Mouse (Mus musculus): ENCODE data around the gene Adgrb2. TPM values are rescaled to one million over a fixed set of nuclear protein-coding genes. Genes with fewer than 3 reads are reported as not detected.

Adgrb2 gene
- total RNA-seq, 2 experiments from 2014 or later, result not detected

DNA sequence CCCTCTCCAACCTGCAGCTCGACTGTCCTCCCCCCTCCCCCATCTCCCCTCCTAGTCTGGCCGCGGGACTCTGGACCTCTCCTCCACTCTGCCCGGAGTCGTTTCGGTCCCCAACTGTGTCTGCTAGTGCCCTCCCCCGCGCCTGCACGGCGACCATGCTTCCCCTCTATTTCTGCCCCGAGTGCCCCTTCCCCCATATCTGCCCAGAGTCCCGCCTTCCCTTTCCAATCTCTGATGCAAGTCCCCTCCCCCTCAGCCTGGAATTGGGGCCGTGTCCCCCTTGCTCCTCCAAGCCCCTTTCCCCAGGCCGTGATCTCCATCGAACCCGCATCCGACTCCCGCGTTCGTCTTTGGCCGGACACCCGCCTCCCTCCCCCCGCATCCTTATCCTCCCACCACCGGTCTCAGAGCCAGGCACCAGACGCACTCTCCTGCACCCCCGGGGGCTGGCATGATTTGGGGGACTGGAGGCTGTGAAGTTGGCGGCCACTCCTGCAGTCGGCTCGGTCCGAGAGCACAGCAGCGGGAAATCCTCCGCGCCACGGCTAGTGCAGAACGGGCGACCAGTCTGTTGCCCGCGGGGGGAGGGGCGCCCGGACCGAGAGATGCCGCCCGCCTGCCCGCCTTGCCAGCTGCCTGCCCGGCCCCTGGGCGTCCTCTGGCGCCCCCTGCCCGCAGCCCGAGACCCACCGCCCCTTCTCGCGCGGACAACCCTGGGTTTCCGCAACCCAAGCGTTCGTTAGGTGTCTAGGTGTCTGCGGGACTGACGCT lies 1.2 kb downstream of the Adgrb2 start:
- ATAC-seq (replicated peaks; ENCODE audit: low FRiP score, poor library complexity, severe bottlenecking), result no peak

DNA sequence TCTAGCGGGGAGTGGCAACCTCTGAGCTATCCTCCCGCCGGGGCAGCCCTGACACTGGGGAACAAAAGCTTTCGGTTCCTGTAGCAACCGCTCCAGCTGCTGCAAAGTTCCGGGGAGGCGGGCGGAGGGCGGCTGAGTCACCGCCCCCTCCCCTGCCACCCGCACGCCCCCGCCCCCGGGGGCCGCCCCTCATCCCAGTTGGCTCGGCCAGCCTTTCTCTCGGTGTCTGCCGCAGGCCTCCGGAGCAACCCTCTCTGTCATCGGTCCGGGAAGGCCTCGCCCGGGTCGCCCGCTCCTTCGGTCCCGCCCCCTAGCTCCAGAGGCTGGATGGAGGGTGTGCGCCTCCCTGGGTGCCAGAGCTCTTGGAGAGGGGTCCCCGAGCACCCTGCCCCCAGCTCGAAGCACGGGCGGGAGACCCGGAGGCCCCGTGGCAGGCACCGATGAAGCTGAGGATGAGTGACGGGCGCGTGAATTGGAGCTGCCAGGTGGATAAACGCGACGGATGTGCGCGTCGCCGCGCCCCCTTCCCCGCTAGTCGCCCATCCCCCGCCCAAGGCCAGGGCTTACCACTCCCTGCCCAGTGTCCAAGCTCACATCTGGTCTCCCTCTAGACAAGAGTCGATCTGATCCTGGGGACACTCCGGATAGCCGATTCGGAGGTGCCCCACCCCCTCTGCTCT lies 3.3 kb downstream of the Adgrb2 start:
- no peak for ATAC-seq (replicated peaks; ENCODE audit: low FRiP score, poor library complexity, severe bottlenecking)

DNA sequence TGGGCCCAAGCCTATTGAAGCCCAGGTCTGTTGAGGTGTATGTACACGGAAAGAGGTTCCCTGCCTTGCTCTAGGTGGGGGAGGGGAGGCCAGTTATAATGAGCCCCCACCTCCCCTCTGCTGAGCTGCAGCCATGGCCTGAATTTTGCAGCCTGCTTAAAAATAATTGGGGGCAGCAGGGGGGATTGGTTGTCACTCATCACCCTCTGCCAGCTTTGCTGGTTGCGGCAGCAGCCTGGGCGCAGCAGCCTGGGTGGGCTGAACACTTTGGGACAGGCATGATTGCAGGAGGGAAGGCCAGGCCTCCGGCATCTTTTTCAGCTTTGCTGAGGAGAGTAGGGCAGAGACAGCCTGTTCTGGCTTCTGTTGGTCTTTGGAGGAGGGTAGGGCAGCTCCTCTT lies 5.3 kb downstream of the Adgrb2 start:
- ATAC-seq (replicated peaks; ENCODE audit: low FRiP score, poor library complexity, severe bottlenecking), result no peak

DNA sequence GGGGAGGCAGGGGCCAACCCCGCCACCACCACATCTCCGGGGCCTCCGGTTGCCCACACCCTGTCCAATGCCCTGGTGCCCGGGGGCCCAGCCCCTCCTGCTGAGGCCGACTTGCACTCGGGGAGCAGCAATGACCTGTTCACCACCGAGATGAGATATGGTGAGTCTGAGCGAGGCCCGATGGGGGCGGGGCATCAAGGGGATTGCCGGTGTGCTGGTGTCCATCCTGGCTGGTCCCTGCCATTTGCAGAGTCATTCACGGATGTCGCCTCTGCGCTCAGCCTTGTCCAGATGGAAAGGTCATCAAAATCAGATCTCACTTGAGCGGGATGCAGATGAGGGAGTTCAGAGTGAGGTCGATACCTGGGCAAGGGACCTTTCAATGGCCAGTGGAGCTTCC lies 8.1 kb downstream of the Adgrb2 start:
- ATAC-seq (replicated peaks; ENCODE audit: low FRiP score, poor library complexity, severe bottlenecking), result no peak

DNA sequence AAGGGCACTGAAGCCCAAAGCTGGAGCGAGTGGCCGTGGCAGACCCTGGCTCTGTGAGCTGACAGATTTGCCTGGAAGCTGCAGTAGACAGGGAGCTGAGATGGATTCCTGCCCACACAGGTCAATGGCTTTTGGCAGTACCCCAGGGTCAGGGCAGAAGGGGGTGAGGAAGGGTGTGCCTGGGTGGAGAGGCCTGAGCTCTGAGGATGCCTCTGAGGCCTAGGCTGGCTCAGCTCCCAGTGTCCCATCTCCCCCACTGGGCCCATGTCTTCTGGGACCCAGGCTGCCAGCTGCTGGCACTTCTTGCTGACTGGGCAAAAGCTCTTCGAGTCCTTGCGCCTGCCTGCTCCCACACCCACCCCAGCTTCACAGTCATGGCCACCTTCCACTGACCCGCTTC lies 8.5 kb downstream of the Adgrb2 start:
- ATAC-seq (replicated peaks; ENCODE audit: low FRiP score, poor library complexity, severe bottlenecking), result no peak

DNA sequence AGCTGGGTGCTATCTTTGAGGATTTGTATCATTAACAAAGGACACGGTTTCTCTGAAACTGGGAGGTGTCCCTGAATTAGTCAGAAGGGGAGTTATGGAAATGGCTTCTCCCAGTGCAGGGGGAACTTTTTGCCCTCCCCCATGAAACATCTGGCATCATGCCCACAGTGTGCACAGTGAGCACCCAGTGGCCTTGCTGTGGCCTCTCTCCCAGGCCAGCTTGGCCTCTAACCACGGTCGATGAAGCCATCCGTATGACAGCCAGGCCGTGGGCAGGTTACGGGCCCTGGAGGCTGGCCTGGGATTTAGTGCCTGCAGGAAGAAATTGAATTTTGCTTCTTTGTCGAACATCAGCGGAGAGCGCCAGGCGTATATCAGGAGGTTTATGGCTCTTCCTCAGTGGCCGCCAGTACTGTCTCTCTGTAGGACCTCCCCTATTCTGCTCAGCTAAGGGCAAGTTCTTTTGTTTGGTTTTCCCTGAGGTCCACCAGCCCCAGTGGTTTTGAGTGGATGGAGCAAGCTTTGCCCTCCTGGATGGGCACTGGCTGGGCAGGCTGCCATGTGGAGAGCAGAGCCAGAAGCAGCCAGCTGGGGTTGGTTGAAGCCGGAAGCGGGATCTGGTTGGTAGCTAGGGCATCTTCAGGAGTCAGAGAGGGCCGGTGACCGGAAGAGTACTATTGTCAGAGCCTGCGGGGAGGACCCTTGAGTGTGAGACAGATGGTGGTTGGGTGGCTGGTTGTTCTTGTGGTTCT lies 9.4 kb downstream of the Adgrb2 start:
- no peak for ATAC-seq (replicated peaks; ENCODE audit: low FRiP score, poor library complexity, severe bottlenecking)

DNA sequence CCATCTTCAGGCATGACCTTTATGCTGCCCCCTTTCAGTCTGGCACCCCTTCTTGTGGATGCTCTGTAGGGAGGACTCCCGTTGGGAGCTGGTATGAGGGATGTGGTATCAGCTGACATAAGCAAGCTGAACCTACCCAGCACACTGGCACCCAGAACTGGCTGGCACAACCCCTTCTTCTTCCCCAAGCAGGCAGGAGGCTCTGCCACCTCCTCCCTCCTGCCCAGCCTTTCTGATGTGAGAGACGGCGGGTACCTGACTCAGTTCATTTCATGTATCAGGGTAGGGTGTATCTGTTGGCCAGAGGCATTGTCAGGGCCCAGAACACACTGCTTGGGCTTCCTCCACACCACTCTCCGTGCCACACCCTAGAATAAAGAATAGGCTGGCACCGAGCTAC lies 10.1 kb downstream of the Adgrb2 start:
- no peak for ATAC-seq (replicated peaks; ENCODE audit: low FRiP score, poor library complexity, severe bottlenecking)

DNA sequence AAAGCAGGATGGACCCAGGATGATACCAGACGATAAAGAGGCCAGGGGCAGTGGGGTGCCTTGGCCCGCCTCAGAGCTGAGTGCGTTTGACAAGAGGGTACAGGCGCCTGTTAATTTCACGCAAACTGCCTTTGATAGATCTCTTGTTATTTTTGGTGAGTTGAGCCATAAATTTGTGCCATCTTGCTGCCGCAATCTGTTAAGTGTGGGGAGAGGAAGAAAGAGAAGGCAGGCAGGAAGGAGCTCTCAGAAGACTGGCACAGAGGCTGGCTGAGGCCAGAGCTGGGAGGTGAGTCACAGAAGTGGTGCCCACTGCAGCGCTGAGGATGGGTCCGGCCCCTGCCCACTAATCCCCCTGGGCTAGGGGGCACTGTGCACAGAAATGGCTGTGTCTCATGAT lies 10.6 kb downstream of the Adgrb2 start:
- ATAC-seq (replicated peaks; ENCODE audit: low FRiP score, poor library complexity, severe bottlenecking), result no peak

DNA sequence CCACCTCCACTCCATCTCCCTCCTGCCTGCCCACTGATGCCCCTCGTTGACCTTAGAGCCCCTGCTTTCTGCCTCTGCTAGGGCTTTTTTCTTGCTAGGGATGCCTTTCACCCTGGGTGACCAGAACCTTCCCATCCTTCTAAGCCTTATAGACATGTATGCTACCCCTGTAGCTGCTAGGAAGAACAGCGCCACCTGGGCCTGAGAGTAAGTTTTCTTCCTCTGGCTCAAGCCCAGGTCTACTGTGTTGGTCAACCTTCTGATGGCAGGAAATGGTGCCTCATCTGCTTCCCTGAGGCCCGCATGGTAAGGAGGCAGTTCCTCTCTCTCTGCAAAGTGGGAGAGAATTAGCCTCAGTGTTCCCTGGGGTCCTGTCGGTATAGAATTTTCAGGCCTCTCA lies 11.3 kb downstream of the Adgrb2 start:
- ATAC-seq (replicated peaks; ENCODE audit: low FRiP score, poor library complexity, severe bottlenecking), result no peak

DNA sequence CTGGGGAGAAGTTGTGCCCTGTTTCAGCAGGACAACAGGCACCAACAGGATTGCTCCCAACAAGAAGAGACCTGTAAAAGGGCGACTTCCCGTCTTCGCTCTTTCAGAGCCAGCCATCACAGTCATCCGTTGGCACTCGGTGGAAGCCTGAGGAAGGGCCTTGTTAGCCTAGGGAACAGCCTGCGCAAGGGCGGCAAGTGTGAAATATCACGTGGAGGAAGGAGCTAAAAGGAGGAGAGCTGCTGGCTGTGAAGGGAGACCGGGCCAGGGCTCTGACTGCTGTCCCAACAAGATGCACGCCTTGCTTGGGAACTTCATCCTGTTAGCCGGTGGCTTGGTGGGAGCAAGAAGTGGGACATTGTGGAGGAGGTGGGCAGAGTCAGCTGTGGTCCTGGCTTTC lies 13.5 kb downstream of the Adgrb2 start:
- no peak for ATAC-seq (replicated peaks; ENCODE audit: low FRiP score, poor library complexity, severe bottlenecking)

DNA sequence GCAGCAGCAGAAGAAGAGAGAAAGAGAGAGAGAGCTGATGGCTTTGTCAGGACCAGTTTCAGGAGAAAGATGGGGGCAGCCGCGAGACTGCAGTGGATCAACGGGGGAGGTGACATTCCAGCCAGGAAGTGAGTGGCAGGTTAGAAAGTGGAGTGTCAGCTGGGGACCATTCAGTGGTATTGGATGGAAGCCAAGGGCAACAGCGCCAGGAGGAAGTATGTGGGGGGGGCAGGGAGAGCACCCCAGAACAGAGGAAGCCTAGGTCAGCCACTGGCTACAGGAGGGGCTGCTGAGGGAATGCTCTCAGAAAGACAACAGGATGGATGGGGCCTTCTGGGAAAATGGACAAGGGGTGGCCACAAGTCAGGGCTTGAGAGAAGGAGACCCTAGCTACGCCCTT lies 17.0 kb downstream of the Adgrb2 start:
- ATAC-seq (replicated peaks; ENCODE audit: low FRiP score, poor library complexity, severe bottlenecking), result no peak

DNA sequence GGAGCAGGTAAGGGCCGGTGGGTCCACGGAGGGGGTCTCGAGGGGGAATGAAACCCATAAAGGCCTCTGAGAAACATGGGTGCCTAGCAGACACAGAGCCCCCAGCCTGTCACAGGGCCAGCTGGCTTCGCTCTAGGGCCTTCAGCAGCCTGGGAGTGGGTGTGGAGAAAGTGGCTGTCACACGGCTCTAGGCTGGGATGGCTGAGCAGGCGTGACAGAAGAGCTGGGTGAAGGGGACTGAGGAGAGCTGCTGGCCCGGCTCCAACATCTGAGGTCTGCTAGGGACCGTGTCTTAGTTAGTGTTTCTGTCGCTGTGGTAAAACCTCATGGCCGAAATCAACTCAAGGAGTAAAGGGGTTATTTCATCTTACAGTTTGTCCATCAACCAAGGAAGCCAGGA lies 17.5 kb downstream of the Adgrb2 start:
- no peak for ATAC-seq (replicated peaks; ENCODE audit: low FRiP score, poor library complexity, severe bottlenecking)

DNA sequence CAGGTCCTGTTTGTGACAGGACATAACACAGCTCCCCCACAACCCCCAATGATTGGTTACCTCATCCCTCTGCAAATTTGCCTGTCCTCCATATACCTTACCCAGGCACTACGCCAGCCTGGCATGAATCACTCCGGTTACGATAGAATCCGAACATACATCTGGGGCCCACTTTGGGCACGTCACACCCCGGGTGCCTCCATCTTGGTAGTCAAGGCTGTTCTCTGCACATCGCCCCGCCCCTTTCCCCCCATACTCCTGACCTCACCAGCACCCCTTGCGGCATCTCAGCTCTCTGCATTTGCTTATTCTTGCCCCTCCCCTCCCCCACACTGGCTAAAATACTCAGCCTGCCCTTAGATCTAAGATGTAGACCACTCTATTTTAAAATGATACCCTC lies 20.9 kb downstream of the Adgrb2 start:
- no peak for ATAC-seq (replicated peaks; ENCODE audit: low FRiP score, poor library complexity, severe bottlenecking)

DNA sequence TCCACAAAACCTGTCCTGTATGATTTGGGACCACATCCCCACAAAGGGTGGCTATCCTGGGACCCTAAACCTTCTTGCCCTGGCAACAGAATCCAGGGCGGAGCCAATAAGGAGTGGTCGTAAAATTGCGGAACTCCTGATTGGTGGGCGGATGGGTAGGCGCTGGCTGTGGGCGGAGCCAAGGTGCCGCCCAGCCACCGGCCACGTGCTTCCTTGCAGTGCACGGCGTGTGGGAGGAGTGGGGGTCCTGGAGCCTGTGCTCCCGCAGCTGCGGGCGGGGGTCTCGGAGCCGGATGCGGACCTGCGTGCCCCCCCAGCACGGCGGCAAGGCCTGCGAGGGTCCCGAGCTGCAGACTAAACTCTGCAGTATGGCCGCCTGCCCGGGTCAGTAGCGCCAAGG lies 21.9 kb downstream of the Adgrb2 start:
- ATAC-seq (replicated peaks; ENCODE audit: low FRiP score, poor library complexity, severe bottlenecking), result no peak

DNA sequence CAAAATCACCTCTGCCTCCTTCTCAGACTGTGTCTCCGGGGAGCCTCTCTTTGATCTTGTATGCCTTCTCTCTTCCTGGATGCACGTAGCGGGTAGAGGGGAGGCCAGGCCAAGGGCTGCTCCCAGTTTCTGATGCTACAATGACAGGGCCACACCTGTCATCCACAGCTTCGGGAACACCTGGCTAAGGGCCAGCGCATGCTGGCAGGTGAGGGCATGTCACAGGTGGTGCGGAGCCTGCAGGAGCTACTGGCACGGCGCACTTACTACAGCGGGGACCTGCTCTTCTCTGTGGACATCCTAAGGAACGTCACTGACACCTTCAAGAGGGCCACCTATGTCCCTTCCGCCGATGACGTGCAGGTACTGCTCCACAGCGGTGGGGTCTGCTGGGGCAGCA lies 24.4 kb downstream of the Adgrb2 start:
- no peak for ATAC-seq (replicated peaks; ENCODE audit: low FRiP score, poor library complexity, severe bottlenecking)

DNA sequence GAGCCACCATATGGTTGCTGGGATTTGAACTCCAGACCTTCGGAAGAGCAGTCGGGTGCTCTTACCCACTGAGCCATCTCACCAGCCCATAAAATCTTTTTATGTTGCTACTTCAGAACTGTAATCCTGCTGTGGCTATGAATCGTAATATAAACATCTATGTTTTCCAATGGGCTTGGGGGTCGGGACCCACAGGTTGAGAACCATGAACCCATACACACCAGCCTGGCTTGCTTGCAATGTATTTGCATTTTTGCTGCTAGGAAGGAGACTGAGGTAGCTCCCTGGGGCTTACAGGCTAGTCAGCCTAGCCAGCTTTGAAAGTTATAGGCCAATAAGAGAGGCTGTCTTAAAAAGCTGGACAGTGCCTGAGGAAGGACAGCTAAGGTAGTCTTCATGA lies 26.1 kb downstream of the Adgrb2 start:
- ATAC-seq (replicated peaks; ENCODE audit: low FRiP score, poor library complexity, severe bottlenecking), result no peak

DNA sequence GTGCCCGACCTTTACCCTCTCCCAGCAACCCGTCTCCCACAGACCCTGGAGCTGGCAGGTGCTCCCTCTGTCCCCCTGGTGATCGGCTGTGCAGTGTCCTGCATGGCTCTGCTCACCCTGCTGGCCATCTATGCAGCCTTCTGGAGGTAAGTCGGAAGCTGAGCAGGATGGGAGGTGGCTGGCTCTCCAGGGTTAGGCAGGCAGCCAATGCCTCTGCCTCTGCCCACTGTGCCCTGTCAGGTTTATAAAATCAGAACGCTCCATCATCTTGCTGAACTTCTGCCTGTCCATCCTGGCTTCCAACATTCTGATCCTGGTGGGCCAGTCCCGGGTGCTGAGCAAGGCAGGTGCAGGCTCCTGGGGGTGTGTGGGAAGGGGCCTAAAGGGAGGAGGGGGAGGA lies 27.6 kb downstream of the Adgrb2 start:
- ATAC-seq (replicated peaks; ENCODE audit: low FRiP score, poor library complexity, severe bottlenecking), result no peak

DNA sequence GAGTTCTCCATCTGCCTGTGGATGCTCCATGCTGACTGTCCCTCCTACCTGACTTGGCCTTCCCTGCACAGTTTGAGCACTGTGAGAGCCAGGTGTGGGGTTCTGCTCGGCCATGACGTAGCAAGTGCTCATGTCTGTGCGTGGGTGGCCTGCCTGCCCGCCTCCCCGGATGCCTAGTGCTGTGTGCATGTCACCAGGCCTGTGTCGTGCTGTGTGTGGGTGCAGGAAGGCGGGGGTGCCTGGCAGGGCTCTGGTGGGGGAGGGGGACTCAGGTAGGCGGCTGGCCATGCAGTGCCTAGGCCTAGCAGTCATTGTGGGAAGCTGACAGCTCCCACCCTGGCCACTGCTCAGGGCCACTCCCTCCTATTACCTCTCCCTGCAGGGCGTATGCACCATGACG lies 28.4 kb downstream of the Adgrb2 start:
- no peak for ATAC-seq (replicated peaks; ENCODE audit: low FRiP score, poor library complexity, severe bottlenecking)

DNA sequence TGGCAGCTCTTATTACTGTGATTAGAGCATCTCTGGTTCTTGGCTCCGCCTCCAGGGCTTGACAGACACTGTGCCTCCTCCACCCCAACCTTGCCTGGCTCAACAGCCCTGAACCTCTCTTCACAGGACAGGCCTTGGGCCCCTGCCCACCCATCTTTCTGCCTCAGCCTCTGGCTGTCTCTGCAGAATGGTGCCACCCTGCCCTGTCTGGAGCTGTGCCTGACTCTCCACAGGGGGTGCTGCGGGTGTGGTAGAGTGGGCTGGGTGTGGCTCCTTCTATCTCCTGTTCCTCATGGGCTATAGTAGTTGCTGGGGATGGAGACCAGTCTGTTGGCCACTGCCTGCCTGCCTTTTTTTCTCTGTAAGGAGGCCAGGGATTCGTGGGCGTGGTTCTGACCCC lies 31.3 kb downstream of the Adgrb2 start:
- no peak for ATAC-seq (replicated peaks; ENCODE audit: low FRiP score, poor library complexity, severe bottlenecking)

DNA sequence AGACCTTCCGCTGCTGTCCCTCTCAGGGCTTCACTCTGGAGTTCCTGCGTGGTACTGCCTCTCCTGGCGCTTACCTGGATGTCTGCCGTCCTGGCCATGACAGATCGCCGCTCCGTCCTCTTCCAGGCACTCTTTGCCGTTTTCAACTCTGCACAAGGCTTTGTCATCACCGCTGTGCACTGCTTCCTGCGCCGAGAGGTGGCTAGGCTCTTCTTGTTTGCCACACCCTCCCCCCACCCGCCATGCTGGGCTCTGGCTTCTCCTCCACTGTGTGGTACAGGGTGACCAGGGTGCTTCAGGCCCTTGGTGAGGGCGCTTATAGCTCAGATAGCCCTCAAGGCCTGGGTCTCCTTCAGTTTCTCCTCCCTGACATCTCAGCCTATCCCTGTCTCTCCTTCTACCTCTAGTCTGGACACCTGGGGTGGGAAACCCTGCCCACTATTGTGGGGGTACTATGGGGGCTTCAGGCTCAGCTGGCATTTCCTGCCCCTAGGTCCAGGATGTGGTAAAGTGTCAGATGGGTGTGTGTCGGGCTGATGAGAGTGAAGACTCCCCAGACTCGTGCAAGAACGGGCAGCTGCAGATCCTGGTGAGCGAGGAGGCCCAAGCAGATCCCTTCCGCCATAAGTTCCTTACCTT lies 32.5 kb downstream of the Adgrb2 start:
- no peak for ATAC-seq (replicated peaks; ENCODE audit: low FRiP score, poor library complexity, severe bottlenecking)

DNA sequence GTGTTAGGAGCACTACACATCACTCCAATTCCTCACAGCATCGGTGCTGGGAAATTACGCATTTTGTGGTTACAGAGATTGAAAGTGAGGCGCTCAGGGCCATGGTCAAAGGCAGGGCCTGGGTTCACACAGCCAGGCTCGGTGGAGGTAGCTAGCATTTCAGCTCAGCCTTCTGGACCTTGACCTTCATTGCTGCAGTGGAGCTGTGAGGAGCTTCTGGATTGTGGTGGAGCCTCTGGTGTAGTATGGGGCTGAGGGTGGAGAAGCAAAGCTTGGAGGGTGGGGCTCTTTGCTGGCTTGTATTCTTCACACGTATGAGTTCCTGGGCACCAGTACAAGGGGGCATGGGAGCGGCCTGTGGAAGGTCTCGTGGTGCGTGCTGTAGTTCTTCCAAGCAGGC lies 38.3 kb downstream of the Adgrb2 start:
- no peak for ATAC-seq (replicated peaks; ENCODE audit: low FRiP score, poor library complexity, severe bottlenecking)
